Mouse (Mus musculus) cortical plate, adult 2 months (tissue): ENCODE measurements around the gene Eef1a2.

Experiments
- CTCF ChIP-seq: fragments of 200-500 bp; IDR thresholded peaks from 2 replicates; pipeline ENCODE4 v1.5.1; 2011; ENCODE audit warnings: mild to moderate bottlenecking, control low read depth, low read length; ENCODE audit not compliant: insufficient read depth; ENCODE audit errors: extremely low read depth
- POLR2A ChIP-seq: fragments of 200-500 bp; IDR thresholded peaks from 2 replicates; pipeline ENCODE4 v1.6.1; 2011; ENCODE audit warnings: mild to moderate bottlenecking, low read length, control low read depth; ENCODE audit not compliant: insufficient read depth; ENCODE audit errors: extremely low read depth

DNA sequence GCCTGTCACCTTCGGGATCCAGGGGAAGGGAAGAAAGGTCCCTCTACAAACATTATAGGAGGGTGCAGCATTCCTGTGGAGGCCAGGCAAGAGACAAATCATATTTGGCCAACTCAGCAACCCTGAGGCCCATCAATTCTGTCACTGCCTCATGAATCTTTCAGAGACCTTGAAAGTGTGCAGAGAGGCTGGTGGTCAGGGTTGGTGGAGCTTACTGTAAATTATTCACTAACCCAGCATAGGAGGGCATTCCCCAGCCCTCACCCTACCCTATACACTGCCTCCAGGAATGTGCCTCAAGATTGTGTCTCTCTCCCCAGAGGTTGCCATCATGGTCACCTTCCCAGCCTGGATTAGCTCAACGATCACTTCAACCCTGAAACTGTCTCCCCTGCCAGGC, 12.1 kb downstream of the Eef1a2 start:
- TF ChIP-seq CTCF (no peak), POLR2A (0 out of 2 replicates have a peak, but pooled peaks have one; percentile 8)
